Mouse (Mus musculus) liver, adult 2 months (tissue): ENCODE results near the gene Gm11541. TPM values are rescaled to one million over a fixed set of nuclear protein-coding genes. Genes with fewer than 3 reads are reported as not detected.
"Not testable (repeated sequence)": the region's sequence is repeated elsewhere in the genome, so short reads cannot be mapped to it uniquely, and the experiment has no call there.

Source experiments
- DNase-seq: peaks from one replicate; pipeline ENCODE4 v3.0.0-alpha.2; 2011; ENCODE audit warnings: low read depth, low spot score; ENCODE audit errors: extremely low read depth
- H3K27ac ChIP-seq: fragments of 200-500 bp; replicated peaks from 2 replicates; pipeline ENCODE4 v1.5.1; 2012; ENCODE audit warnings: low read depth, mild to moderate bottlenecking, control low read depth, inconsistent platforms, low read length; ENCODE audit not compliant: insufficient read depth
- H3K27me3 ChIP-seq: fragments of 200-500 bp; 2 replicates; pipeline ENCODE4 v1.6.1; 2012; ENCODE audit warnings: mild to moderate bottlenecking, moderate library complexity, low read length, inconsistent platforms; ENCODE audit not compliant: control insufficient read depth, insufficient read depth
- H3K36me3 ChIP-seq: fragments of 200-500 bp; 2 replicates; pipeline ENCODE4 v1.6.1; 2012; ENCODE audit warnings: low read length, inconsistent platforms; ENCODE audit not compliant: control insufficient read depth, insufficient read depth
- H3K4me1 ChIP-seq: fragments of 200-500 bp; 2 replicates; pipeline ENCODE4 v1.6.1; 2011; ENCODE audit warnings: low read length; ENCODE audit not compliant: control insufficient read depth, insufficient read depth
- H3K4me3 ChIP-seq: fragments of 200-500 bp; 2 replicates; pipeline ENCODE4 v1.5.1; 2011; ENCODE audit warnings: low read depth, mild to moderate bottlenecking, control low read depth, low read length, moderate library complexity; ENCODE audit not compliant: insufficient read depth
- H3K79me2 ChIP-seq: fragments of 200-500 bp; 2 replicates; pipeline ENCODE4 v1.6.1; 2012; ENCODE audit warnings: inconsistent platforms, mild to moderate bottlenecking, low read length, moderate library complexity; ENCODE audit not compliant: control insufficient read depth, insufficient read depth
- H3K9ac ChIP-seq: fragments of 200-500 bp; 2 replicates; pipeline ENCODE4 v1.6.1; 2012; ENCODE audit warnings: low read depth, mild to moderate bottlenecking, control low read depth, inconsistent platforms, low read length
- CTCF ChIP-seq: fragments of 200-500 bp; IDR thresholded peaks from 2 replicates; pipeline ENCODE4 v1.5.1; 2011; ENCODE audit warnings: low read depth, low read length, control low read depth
- POLR2A ChIP-seq: fragments of 200-500 bp; IDR thresholded peaks from 2 replicates; pipeline ENCODE4 v1.6.1; 2011; ENCODE audit warnings: low read length, control low read depth; ENCODE audit not compliant: insufficient read depth; ENCODE audit errors: extremely low read depth
- WGBS: fragments of 180-500 bp; shearing (Covaris S2); methylation state at CpG from one replicate; pipeline ENCODE4 v1.1.7; 2018; 5-methylcytosine and 5-hydroxymethylcytosine counted together
- polyA plus RNA-seq: library from polyadenylated mRNA; depleted of rRNA; stranded (reverse); fragments of >200 nt; gene quantifications from 2 replicates; pipeline ENCODE4 v1.2.3, GENCODE M21; 2012; rRNA removed
- total RNA-seq: library from RNA; depleted of rRNA; stranded (reverse); fragments of >200 nt; gene quantifications from 2 replicates; pipeline ENCODE4 v1.2.3, GENCODE M21; 2014; rRNA removed

Gm11541 gene
- total and polyA plus RNA-seq, 2 experiments, result not detected

GRCm38 (mm10) chr11:94652973-94653372, 51.3 kb downstream of the Gm11541 start:
- Histone ChIP-seq H3K27ac (no peak overlapping the region), H3K27me3 (no peaks in the 10 kb centered on the region), H3K36me3 (peaks cover 2% of the 10 kb centered on the region; the same call in 1 of the 2 replicates), H3K4me3 (no peak overlapping the region), H3K79me2 (no peaks in the 10 kb centered on the region; the same call in 1 of the 2 replicates), H3K9ac (no peak overlapping the region), H3K4me1 (peaks cover 2% of the 10 kb centered on the region; the same call in 1 of the 2 replicates)
- 40% methylated on average over 8 of the region's 8 CpGs for WGBS
- no peak for TF ChIP-seq CTCF
- no peak for TF ChIP-seq POLR2A
- DNase-seq, result no peak

GRCm38 (mm10) chr11:94651241-94651640, 53.1 kb downstream of the Gm11541 start:
- not testable (repeated sequence) for H3K36me3 ChIP-seq, H3K4me1 ChIP-seq, H3K27ac ChIP-seq, H3K27me3 ChIP-seq, H3K9ac ChIP-seq, H3K4me3 ChIP-seq, H3K79me2 ChIP-seq, DNase-seq
- WGBS, result 95% methylated on average over 5 of the region's 7 CpGs

- Histone ChIP-seq H3K79me2 (no peaks in the 10 kb centered on the region), H3K4me3 (no peak overlapping the region), H3K27ac (no peak overlapping the region), H3K9ac (no peak overlapping the region), H3K27me3 (no peaks in the 10 kb centered on the region), H3K36me3 (peaks cover 26% of the 10 kb centered on the region), H3K4me1 (no peaks in the 10 kb centered on the region)
- no peak for DNase-seq
- 99% methylated on average over 4 of the region's 4 CpGs for WGBS
- TF ChIP-seq POLR2A (no peak), CTCF (no peak)
Measured at GRCm38 (mm10) chr11:94646457-94646856, 57.8 kb downstream of the Gm11541 start.

Other genes starting within 250 kb of the Gm11541 start
- under 0.01 and 0.07 TPM in 2 replicates for gene Cacna1g, start 230.3 kb downstream of the Gm11541 start, total RNA-seq
- gene Cacna1g, start 230.3 kb downstream of the Gm11541 start, polyA plus RNA-seq, result 0.26 and 0.51 TPM in 2 replicates
- gene Spata20, start 218.3 kb downstream of the Gm11541 start, total RNA-seq, result not detected in 2 replicates
- not detected in 2 replicates for gene Spata20, start 218.3 kb downstream of the Gm11541 start, polyA plus RNA-seq
- gene Epn3, start 204.5 kb downstream of the Gm11541 start, total RNA-seq, result not detected in 2 replicates
- 0.05 and 0.11 TPM in 2 replicates for gene Epn3, start 204.5 kb downstream of the Gm11541 start, polyA plus RNA-seq
- gene Mycbpap, start 182.8 kb downstream of the Gm11541 start, total RNA-seq, result 0.09 TPM in 1 of 2 replicates, not detected in the other
- 0.02 and 0.04 TPM in 2 replicates for gene Mycbpap, start 182.8 kb downstream of the Gm11541 start, polyA plus RNA-seq
- gene Rsad1, start 155.2 kb downstream of the Gm11541 start, total RNA-seq, result 2.1 and 2.6 TPM in 2 replicates
- 5.7 and 8.0 TPM in 2 replicates for gene Rsad1, start 155.2 kb downstream of the Gm11541 start, polyA plus RNA-seq
- gene Chad, start 139.5 kb downstream of the Gm11541 start, total RNA-seq, result not detected in 2 replicates
- gene Chad, start 139.5 kb downstream of the Gm11541 start, polyA plus RNA-seq, result not detected in 2 replicates
- gene Acsf2, start 102.6 kb downstream of the Gm11541 start, total RNA-seq, result 42.4 and 43.4 TPM in 2 replicates
- gene Acsf2, start 102.6 kb downstream of the Gm11541 start, polyA plus RNA-seq, result 81.9 and 97.8 TPM in 2 replicates
- gene Lrrc59, start 74.7 kb downstream of the Gm11541 start, total RNA-seq, result 40.6 and 46.3 TPM in 2 replicates
- gene Lrrc59, start 74.7 kb downstream of the Gm11541 start, polyA plus RNA-seq, result 41.2 and 43.8 TPM in 2 replicates
- gene Mrpl27, start 50.7 kb downstream of the Gm11541 start, total RNA-seq, result 87.4 and 112 TPM in 2 replicates
- gene Mrpl27, start 50.7 kb downstream of the Gm11541 start, polyA plus RNA-seq, result 68.7 and 74.6 TPM in 2 replicates
- 0.09 and 0.27 TPM in 2 replicates for gene Eme1, start 50.5 kb downstream of the Gm11541 start, total RNA-seq
- gene Eme1, start 50.5 kb downstream of the Gm11541 start, polyA plus RNA-seq, result 0.12 TPM in 1 of 2 replicates, not detected in the other
- 11.4 and 12.6 TPM in 2 replicates for gene Xylt2, start 27.0 kb downstream of the Gm11541 start, total RNA-seq
- 18.9 and 19.7 TPM in 2 replicates for gene Xylt2, start 27.0 kb downstream of the Gm11541 start, polyA plus RNA-seq
- not detected in 2 replicates for gene Cdc34b, start 37.3 kb upstream of the Gm11541 start, total RNA-seq
- gene Cdc34b, start 37.3 kb upstream of the Gm11541 start, polyA plus RNA-seq, result 0.07 TPM in 1 of 2 replicates, not detected in the other
- gene Tmem92, start 78.2 kb upstream of the Gm11541 start, total RNA-seq, result not detected in 2 replicates
- not detected in 2 replicates for gene Tmem92, start 78.2 kb upstream of the Gm11541 start, polyA plus RNA-seq
- gene Col1a1, start 231.7 kb upstream of the Gm11541 start, total RNA-seq, result 1.6 and 3.3 TPM in 2 replicates
- 2.3 TPM in 2 replicates for gene Col1a1, start 231.7 kb upstream of the Gm11541 start, polyA plus RNA-seq